Mouse (Mus musculus) regulatory T cell (primary cell): ENCODE measurements around the gene Klhl2.

Experiments used
- in situ Hi-C: fragments of 300-600 bp; cut with MboI, MseI; formaldehyde crosslinking; loops from one replicate; pipeline ENCODE4 v1.15.1; 2025; ENCODE audit warnings: high pct_unique_total_duplicates

The Klhl2 gene

GRCm38 (mm10) chr8:64831656-64832055 lies 18.2 kb downstream of the Klhl2 start:
- in situ Hi-C loops: no loop called here

- in situ Hi-C loops: no loop called here
These were observed 19.9 kb downstream of the Klhl2 start for GRCm38 (mm10) chr8:64829921-64830320.

- in situ Hi-C loops: no loop called here
These were observed 20.4 kb downstream of the Klhl2 start for GRCm38 (mm10) chr8:64829391-64829790.

GRCm38 (mm10) chr8:64828466-64828865 lies 21.4 kb downstream of the Klhl2 start:
- in situ Hi-C loops: no loop called here

GRCm38 (mm10) chr8:64827356-64827755 lies 22.5 kb downstream of the Klhl2 start:
- in situ Hi-C loops: no loop called here

GRCm38 (mm10) chr8:64826461-64826860 lies 23.4 kb downstream of the Klhl2 start:
- in situ Hi-C loops: no loop called here

GRCm38 (mm10) chr8:64823905-64824304 lies 25.9 kb downstream of the Klhl2 start:
- in situ Hi-C loops: no loop called here

GRCm38 (mm10) chr8:64820940-64821339 lies 28.9 kb downstream of the Klhl2 start:
- in situ Hi-C loops: no loop called here

- in situ Hi-C loops: no loop called here
These were observed 38.0 kb downstream of the Klhl2 start for GRCm38 (mm10) chr8:64811790-64812189.

- in situ Hi-C loops: no loop called here
These were observed 38.7 kb downstream of the Klhl2 start for GRCm38 (mm10) chr8:64811083-64811482.

GRCm38 (mm10) chr8:64806558-64806957 lies 43.3 kb downstream of the Klhl2 start:
- in situ Hi-C loops: no loop called here

GRCm38 (mm10) chr8:64804971-64805370 lies 44.8 kb downstream of the Klhl2 start:
- in situ Hi-C loops: no loop called here

- in situ Hi-C loops: no loop called here
These were observed 50.5 kb downstream of the Klhl2 start for GRCm38 (mm10) chr8:64799306-64799705.

- in situ Hi-C loops: no loop called here
These were observed 51.3 kb downstream of the Klhl2 start for GRCm38 (mm10) chr8:64798503-64798902.

- in situ Hi-C loops: no loop called here
These were observed 52.1 kb downstream of the Klhl2 start for GRCm38 (mm10) chr8:64797751-64798150.

GRCm38 (mm10) chr8:64791250-64791881 lies 58.5 kb downstream of the Klhl2 start:
- in situ Hi-C loops: no loop called here

- in situ Hi-C loops: no loop called here
These were observed 59.4 kb downstream of the Klhl2 start for GRCm38 (mm10) chr8:64790418-64790817.

- in situ Hi-C loops: no loop called here
These were observed 61.1 kb downstream of the Klhl2 start for GRCm38 (mm10) chr8:64788715-64789114.

GRCm38 (mm10) chr8:64786801-64787200 lies 63.0 kb downstream of the Klhl2 start:
- in situ Hi-C loops: no loop called here

- in situ Hi-C loops: no loop called here
These were observed 65.6 kb downstream of the Klhl2 start for GRCm38 (mm10) chr8:64784235-64784634.

GRCm38 (mm10) chr8:64781947-64782346 lies 67.9 kb downstream of the Klhl2 start:
- in situ Hi-C loops: no loop called here

- in situ Hi-C loops: no loop called here
These were observed 71.9 kb downstream of the Klhl2 start for GRCm38 (mm10) chr8:64777925-64778324.

GRCm38 (mm10) chr8:64774136-64774535 lies 75.7 kb downstream of the Klhl2 start:
- in situ Hi-C loops: no loop called here

GRCm38 (mm10) chr8:64770814-64771213 lies 79.0 kb downstream of the Klhl2 start:
- in situ Hi-C loops: no loop called here
